Mouse (Mus musculus) E14TG2a.4 (cell line): ENCODE data around the gene Rab3d.

Source experiments
- CTCF ChIP-seq: conservative IDR thresholded peaks from 2 replicates; pipeline ENCODE4 v1.5.1; 2014; ENCODE audit warnings: low read length
- POU5F1 ChIP-seq: IDR thresholded peaks from 2 replicates; pipeline ENCODE4 v1.6.1; 2014; ENCODE audit warnings: low read length, borderline replicate concordance

- no peak for TF ChIP-seq CTCF
- no peak for TF ChIP-seq POU5F1
These were observed 8.8 kb upstream of the Rab3d start for GRCm38 (mm10) chr9:21926784-21927183.
